Mouse (Mus musculus) adrenal gland, postnatal 0 days (tissue): ENCODE measurements around the gene Rslcan18. TPM values are rescaled to one million over a fixed set of nuclear protein-coding genes. Genes with fewer than 3 reads are reported as not detected.

Experiments used
- polyA plus RNA-seq: library from polyadenylated mRNA; unstranded; fragments of >200 nt; fragmentation: Nextera tagmentation; extraction: Ambion mirVana; gene quantifications from 2 replicates; pipeline ENCODE4 v1.2.1, GENCODE M21; 2015

Gene Rslcan18
- polyA plus RNA-seq = 0.08 and 0.36 TPM in 2 replicates

GRCm38 (mm10) chr13:67116163-67116562 lies at the start of gene Rslcan18:
Gene Rslcan18, minus strand, starts transcription at chr13:67116263.

GRCm38 (mm10) chr13:67121360-67121759 lies 5.3 kb upstream of the Rslcan18 start, which contains the start of gene Zfp759:
Gene Zfp759, plus strand, starts transcription at chr13:67121660.

GRCm38 (mm10) chr13:67108194-67108820 lies 7.8 kb downstream of the Rslcan18 start, which contains the start of gene Gm28557:
Gene Gm28557, minus strand, starts transcription at chr13:67108604.

GRCm38 (mm10) chr13:67097876-67098275 lies 18.2 kb downstream of the Rslcan18 start, which contains the start of gene Zfp708:
Gene Zfp708, minus strand, starts transcription at chr13:67097976.

GRCm38 (mm10) chr13:67060786-67061358 lies 55.2 kb downstream of the Rslcan18 start, which contains the start of gene Zfp712:
Gene Zfp712, minus strand, starts transcription at chr13:67061170.

Other genes with a start within 250 kb of the Rslcan18 start
- 0.75 and 1.4 TPM in 2 replicates for gene Gm10767, start 211.3 kb downstream of the Rslcan18 start, polyA plus RNA-seq
- 2.0 TPM in 2 replicates for gene Zfp712, start 55.1 kb downstream of the Rslcan18 start, polyA plus RNA-seq
- 3.9 and 6.4 TPM in 2 replicates for gene Zfp708, start 18.3 kb downstream of the Rslcan18 start, polyA plus RNA-seq
- 2.5 and 3.9 TPM in 2 replicates for gene Gm28557, start 7.7 kb downstream of the Rslcan18 start, polyA plus RNA-seq
- 1.7 and 2.7 TPM in 2 replicates for gene Zfp759, start 5.4 kb upstream of the Rslcan18 start, polyA plus RNA-seq
- gene Rsl1, start 56.9 kb upstream of the Rslcan18 start, polyA plus RNA-seq = 5.3 and 7.5 TPM in 2 replicates
- gene Zfp455, start 78.2 kb upstream of the Rslcan18 start, polyA plus RNA-seq = 1.8 and 1.9 TPM in 2 replicates
- 0.96 and 1.4 TPM in 2 replicates for gene Zfp458, start 162.2 kb upstream of the Rslcan18 start, polyA plus RNA-seq
- 0.44 and 0.83 TPM in 2 replicates for gene Zfp457, start 190.2 kb upstream of the Rslcan18 start, polyA plus RNA-seq
- 1.1 and 2.0 TPM in 2 replicates for gene Zfp595, start 216.3 kb upstream of the Rslcan18 start, polyA plus RNA-seq
- 0.43 and 1.7 TPM in 2 replicates for gene Gm28044, start 244.3 kb upstream of the Rslcan18 start, polyA plus RNA-seq
- gene Zfp953, start 244.3 kb upstream of the Rslcan18 start, polyA plus RNA-seq = 0.76 and 0.87 TPM in 2 replicates